Mouse (Mus musculus) natural killer cell, adult 2 months (primary cell): ENCODE measurements at regions not wholly inside any gene's neighbourhood (a gene's known extent, or its start where the extent isn't known, plus 50 kb on each side); places are given as distances from the start of the nearest gene placed in this dataset.

Experiments
- DNase-seq, 2 experiments: peaks; one replicate each; pipeline ENCODE4 v3.0.0; 2022; ENCODE audit warnings: low spot score in 2 of 2

- DNase-seq, result peak in 1 of 2 experiments; percentile 1
Observed at GRCm38 (mm10) chr4:124254446-124255182, 336.8 kb upstream of the 4930535I16Rik start.

- DNase-seq, result no peak
Observed at GRCm38 (mm10) chr4:124241600-124241999, 323.8 kb upstream of the 4930535I16Rik start.

- no peak for DNase-seq
Observed at GRCm38 (mm10) chr4:124236476-124236875, 318.7 kb upstream of the 4930535I16Rik start.

- DNase-seq, result peak in 1 of 2 experiments; percentile 27
Observed at GRCm38 (mm10) chr4:124228537-124228936, 310.7 kb upstream of the 4930535I16Rik start.

GRCm38 (mm10) chr4:124223646-124224500 lies 306.1 kb upstream of the 4930535I16Rik start:
- DNase-seq, result no peak

- DNase-seq, result no peak
Observed at GRCm38 (mm10) chr4:124221736-124222135, 303.9 kb upstream of the 4930535I16Rik start.

- no peak for DNase-seq
Observed at GRCm38 (mm10) chr4:124217206-124217605, 299.4 kb upstream of the 4930535I16Rik start.

GRCm38 (mm10) chr4:124216351-124216750 lies 298.5 kb upstream of the 4930535I16Rik start:
- DNase-seq, result no peak

- DNase-seq, result no peak
Observed at GRCm38 (mm10) chr4:124215077-124215476, 297.3 kb upstream of the 4930535I16Rik start.

GRCm38 (mm10) chr4:124210103-124210502 lies 292.3 kb upstream of the 4930535I16Rik start:
- no peak for DNase-seq

- DNase-seq, result no peak
Observed at GRCm38 (mm10) chr4:124206480-124206879, 288.7 kb upstream of the 4930535I16Rik start.

GRCm38 (mm10) chr4:124203736-124204135 lies 285.9 kb upstream of the 4930535I16Rik start:
- no peak for DNase-seq

- DNase-seq, result no peak
Observed at GRCm38 (mm10) chr4:124199884-124200844, 282.3 kb upstream of the 4930535I16Rik start.

GRCm38 (mm10) chr4:124198832-124199231 lies 281.0 kb upstream of the 4930535I16Rik start:
- DNase-seq, result no peak

- no peak for DNase-seq
Observed at GRCm38 (mm10) chr4:124196711-124197110, 278.9 kb upstream of the 4930535I16Rik start.

- no peak for DNase-seq
Observed at GRCm38 (mm10) chr4:124193059-124193721, 275.4 kb upstream of the 4930535I16Rik start.

- no peak for DNase-seq
Observed at GRCm38 (mm10) chr4:124190775-124191174, 273.0 kb upstream of the 4930535I16Rik start.

GRCm38 (mm10) chr4:124189993-124190385 lies 272.2 kb upstream of the 4930535I16Rik start:
- DNase-seq, result no peak

GRCm38 (mm10) chr4:124189352-124189992 lies 271.6 kb upstream of the 4930535I16Rik start:
- no peak for DNase-seq

- DNase-seq, result no peak
Observed at GRCm38 (mm10) chr4:124187108-124187507, 269.3 kb upstream of the 4930535I16Rik start.

- DNase-seq, result no peak
Observed at GRCm38 (mm10) chr4:124181335-124181734, 263.5 kb upstream of the 4930535I16Rik start.
